In genomic region chr15:83699834-83700592, GRCm38 (mm10) we compare ENCODE assay signal across 16 mouse cellular contexts. TPM values are rescaled to one million over a fixed set of nuclear protein-coding genes. Genes with fewer than 3 reads are reported as not detected.
DNase-seq lines count a peak whose midpoint lies in the region; ATAC-seq and TF ChIP-seq lines count a peak whose summit lies in the region.
"Had no signal": no experiment of that assay in that cellular context is flagged by ENCODE, and none has a peak within 500 bp of the region (broad histone marks: within the 10 kb centered on the region; RNA-seq: fewer than 3 reads in every experiment).

No protein-coding gene starts in this region.

- peaks cover 42% of the 10 kb centered on the region for H3K4me1 ChIP-seq in midbrain, embryonic 11.5 days (ENCODE audit: control insufficient read depth, insufficient read depth, low read length)
- H3K4me1 ChIP-seq in midbrain, embryonic 16.5 days (ENCODE audit: control insufficient read depth, insufficient read depth, low read length): peaks cover 12% of the 10 kb centered on the region
- peaks cover 49% of the 10 kb centered on the region for H3K4me1 ChIP-seq in embryonic facial prominence, embryonic 15.5 days
- no peaks in the 10 kb centered on the region; the same call in 1 of the 2 replicates for H3K4me1 ChIP-seq in hindbrain, postnatal 0 days (ENCODE audit: insufficient read depth, low read length)
- H3K4me1 ChIP-seq in neural tube, embryonic 14.5 days (ENCODE audit: control insufficient read depth, insufficient read depth, low read length): peaks cover 5% of the 10 kb centered on the region

- H3K27me3 ChIP-seq in midbrain, embryonic 11.5 days (ENCODE audit: control insufficient read depth, insufficient read depth, low read length): 0 out of 2 replicates have a peak, but pooled peaks cover 5% of the 10 kb centered on the region
- no peaks in the 10 kb centered on the region for H3K27me3 ChIP-seq in midbrain, embryonic 16.5 days (ENCODE audit: control insufficient read depth, insufficient read depth, low read depth, low read length)
- peaks cover 21% of the 10 kb centered on the region; the same call in 1 of the 2 replicates for H3K27me3 ChIP-seq in embryonic facial prominence, embryonic 15.5 days
- H3K27me3 ChIP-seq in hindbrain, postnatal 0 days (ENCODE audit: insufficient read depth, low read length): no peaks in the 10 kb centered on the region; the same call in 1 of the 2 replicates
- H3K27me3 ChIP-seq in neural tube, embryonic 14.5 days (ENCODE audit: control insufficient read depth, insufficient read depth, low read length): no peaks in the 10 kb centered on the region

- WGBS in midbrain, embryonic 11.5 days: 8% methylated on average over 11 of the region's 11 CpGs
- WGBS in midbrain, embryonic 16.5 days: 15% methylated on average over 11 of the region's 11 CpGs
- 17% methylated on average over 11 of the region's 11 CpGs for WGBS in embryonic facial prominence, embryonic 15.5 days
- WGBS in hindbrain, postnatal 0 days: 34% methylated on average over 11 of the region's 11 CpGs
- 26% methylated on average over 11 of the region's 11 CpGs for WGBS in neural tube, embryonic 14.5 days

- TF ChIP-seq CTCF in hindbrain, postnatal 0 days (IDR thresholded peaks at IDR 0.05; ENCODE audit: low read depth): no peak; the same call in 1 of the 2 replicates

- H3K4me2 ChIP-seq in midbrain, embryonic 11.5 days: no peak overlapping the region
- H3K4me2 ChIP-seq in midbrain, embryonic 16.5 days (ENCODE audit: low read length): no peak overlapping the region
- H3K4me2 ChIP-seq in embryonic facial prominence, embryonic 15.5 days (replicated peaks): no peak overlapping the region
- no peak overlapping the region for H3K4me2 ChIP-seq in hindbrain, postnatal 0 days (ENCODE audit: low read depth, low read length)
- no peak overlapping the region for H3K4me2 ChIP-seq in neural tube, embryonic 14.5 days (ENCODE audit: low read depth, low read length)

- no peak overlapping the region for H3K4me3 ChIP-seq in midbrain, embryonic 11.5 days (ENCODE audit: low read depth, low read length)
- no peak overlapping the region for H3K4me3 ChIP-seq in midbrain, embryonic 16.5 days (ENCODE audit: low read depth, low read length)
- H3K4me3 ChIP-seq in embryonic facial prominence, embryonic 15.5 days (replicated peaks): no peak overlapping the region
- H3K4me3 ChIP-seq in hindbrain, postnatal 0 days (ENCODE audit: low read length): no peak overlapping the region
- H3K4me3 ChIP-seq in neural tube, embryonic 14.5 days (ENCODE audit: low read depth, low read length): no peak overlapping the region
- H3K4me3 ChIP-seq: erythroblast, embryonic 14.5 days; left cerebral cortex, adult 2 months had no signal

- peaks cover 8% of the 10 kb centered on the region; the same call in 1 of the 2 replicates for H3K36me3 ChIP-seq in midbrain, embryonic 11.5 days (ENCODE audit: control insufficient read depth, insufficient read depth, low read length)
- H3K36me3 ChIP-seq in midbrain, embryonic 16.5 days (ENCODE audit: control insufficient read depth, insufficient read depth, low read length): 0 out of 2 replicates have a peak, but pooled peaks cover 2% of the 10 kb centered on the region
- H3K36me3 ChIP-seq in embryonic facial prominence, embryonic 15.5 days: no peaks in the 10 kb centered on the region
- no peaks in the 10 kb centered on the region for H3K36me3 ChIP-seq in hindbrain, postnatal 0 days (ENCODE audit: insufficient read depth, low read length)
- H3K36me3 ChIP-seq in neural tube, embryonic 14.5 days (ENCODE audit: control insufficient read depth, insufficient read depth, low read length): no peaks in the 10 kb centered on the region

- peaks cover 3% of the 10 kb centered on the region; the same call in 1 of the 2 replicates for H3K9me3 ChIP-seq in midbrain, embryonic 11.5 days (ENCODE audit: control insufficient read depth, low read length)
- no peaks in the 10 kb centered on the region for H3K9me3 ChIP-seq in midbrain, embryonic 16.5 days (replicated peaks; ENCODE audit: control insufficient read depth, low read length, poor library complexity, severe bottlenecking)
- H3K9me3 ChIP-seq in embryonic facial prominence, embryonic 15.5 days (replicated peaks): no peaks in the 10 kb centered on the region
- no peaks in the 10 kb centered on the region for H3K9me3 ChIP-seq in hindbrain, postnatal 0 days (ENCODE audit: low read length)
- H3K9me3 ChIP-seq in neural tube, embryonic 14.5 days (ENCODE audit: control insufficient read depth, low read length): no peaks in the 10 kb centered on the region

- peak; percentile 92 for DNase-seq in midbrain, embryonic 11.5 days (ENCODE audit: low spot score, missing footprints)
- DNase-seq in hindbrain, postnatal 0 days (ENCODE audit: low spot score): peak; percentile 28
- DNase-seq in layer of hippocampus, adult 9-11 months: no peak
- DNase-seq in adrenal gland, postnatal 25 days: no peak
- DNase-seq in right cerebral cortex, postnatal 4 days: no peak
- DNase-seq: adrenal gland, adult 8-10 months; heart, postnatal 4 days; liver, postnatal 0 days; thymus, postnatal 36 days had no signal

- peak overlapping the region; percentile 32 for H3K9ac ChIP-seq in midbrain, embryonic 11.5 days (ENCODE audit: low read length)
- H3K9ac ChIP-seq in midbrain, embryonic 16.5 days (ENCODE audit: low read depth, low read length): no peak overlapping the region
- H3K9ac ChIP-seq in embryonic facial prominence, embryonic 15.5 days: no peak overlapping the region
- no peak overlapping the region for H3K9ac ChIP-seq in hindbrain, postnatal 0 days (replicated peaks; ENCODE audit: low read length)
- no peak overlapping the region for H3K9ac ChIP-seq in neural tube, embryonic 14.5 days (replicated peaks; ENCODE audit: low read depth, low read length)
- H3K9ac ChIP-seq: liver, postnatal 0 days had no signal

- H3K27ac ChIP-seq in midbrain, embryonic 11.5 days (ENCODE audit: low read depth, low read length): peak overlapping the region; percentile 23; the same call in 1 of the 2 replicates
- H3K27ac ChIP-seq in midbrain, embryonic 16.5 days (ENCODE audit: low read length): no peak overlapping the region
- H3K27ac ChIP-seq in embryonic facial prominence, embryonic 15.5 days (replicated peaks): no peak overlapping the region; the same call in 1 of the 2 replicates
- H3K27ac ChIP-seq in hindbrain, postnatal 0 days: no peak overlapping the region
- H3K27ac ChIP-seq in neural tube, embryonic 14.5 days (ENCODE audit: low read depth, low read length): no peak overlapping the region
- H3K27ac ChIP-seq: kidney, postnatal 0 days; left cerebral cortex, adult 2 months had no signal

- ATAC-seq in midbrain, embryonic 11.5 days (ENCODE audit: low FRiP score): 0 out of 2 replicates have a peak, but pooled peaks have one; percentile 38
- no peak for ATAC-seq in midbrain, embryonic 16.5 days
- ATAC-seq in embryonic facial prominence, embryonic 15.5 days (ENCODE audit: insufficient number of reproducible peaks, low FRiP score, low TSS enrichment, low read depth): peak; percentile 31
- 0 out of 2 replicates have a peak, but pooled peaks have one; percentile 31 for ATAC-seq in hindbrain, postnatal 0 days
- ATAC-seq in neural tube, embryonic 14.5 days (ENCODE audit: low read depth): 0 out of 2 replicates have a peak, but pooled peaks have one; percentile 49
- ATAC-seq: liver, postnatal 0 days had no signal

RNA-seq across cellular contexts. Expression of gene Scube1, which starts 24.8 kb away (rescaled TPM):
- 27.8 and 31.4 TPM in 2 replicates for polyA plus RNA-seq in midbrain, embryonic 11.5 days (2014; fragmentation: Nextera tagmentation; extraction: Ambion mirVana)
- 8.7 and 12.2 TPM in 2 replicates for polyA plus RNA-seq in midbrain, embryonic 16.5 days (2015; fragmentation: Nextera tagmentation; extraction: Ambion mirVana)
- 11.1 and 14.5 TPM in 2 replicates for polyA plus RNA-seq in embryonic facial prominence, embryonic 15.5 days (2015; fragmentation: Nextera tagmentation; extraction: Ambion mirVana)
- total RNA-seq in hindbrain, postnatal 0 days (2014; rRNA removed): 13.4 TPM in 2 replicates
- polyA plus RNA-seq in hindbrain, postnatal 0 days (2015; fragmentation: Nextera tagmentation; extraction: Ambion mirVana): 3.2 and 3.3 TPM in 2 replicates
- polyA plus RNA-seq in neural tube, embryonic 14.5 days (2014; fragmentation: Nextera tagmentation; extraction: Ambion mirVana): 9.4 and 14.1 TPM in 2 replicates
- 3.9 and 4.8 TPM in 2 replicates for total RNA-seq in adrenal gland, postnatal 25 days (2021)
- total RNA-seq: megakaryocyte progenitor cell, adult 5-6 weeks had no signal
- polyA plus RNA-seq: erythroblast, embryonic 14.5 days had no signal

Comparison
In these comparisons a context has a peak if more than half of its experiments do, and no peak if none do; other contexts are left out.
1. DNase-seq: peak in midbrain, embryonic 11.5 days (single experiment) and hindbrain, postnatal 0 days (single experiment); none in layer of hippocampus, adult 9-11 months (single experiment), adrenal gland, postnatal 25 days (single experiment) and right cerebral cortex, postnatal 4 days (single experiment).